Mouse (Mus musculus) midbrain, embryonic 10.5 days (tissue): ENCODE measurements around the gene Rasgrf2. TPM values are rescaled to one million over a fixed set of nuclear protein-coding genes. Genes with fewer than 3 reads are reported as not detected.
A peak's percentile ranks its signal among the peaks of the same experiment; 100 is the strongest.

Experiments
- DNase-seq: peaks from one replicate; pipeline ENCODE4 v3.0.0-alpha.2; 2017; ENCODE audit warnings: low spot score
- H3K27ac ChIP-seq: fragments of 300-500 bp; sonication (generic); replicated peaks from 2 replicates; pipeline ENCODE4 v1.5.1; 2016; ENCODE audit warnings: mild to moderate bottlenecking
- H3K27me3 ChIP-seq: fragments of 300-500 bp; sonication (generic); 2 replicates; pipeline ENCODE4 v1.6.1; 2016; ENCODE audit warnings: low read depth, mild to moderate bottlenecking; ENCODE audit not compliant: poor library complexity, severe bottlenecking
- H3K36me3 ChIP-seq: fragments of 300-500 bp; sonication (generic); 2 replicates; pipeline ENCODE4 v1.6.1; 2016; ENCODE audit warnings: mild to moderate bottlenecking, moderate library complexity
- H3K4me1 ChIP-seq: fragments of 300-500 bp; sonication (generic); 2 replicates; pipeline ENCODE4 v1.6.1; 2016
- H3K4me3 ChIP-seq: fragments of 300-500 bp; sonication (generic); 2 replicates; pipeline ENCODE4 v1.5.1; 2016; ENCODE audit warnings: mild to moderate bottlenecking, moderate library complexity
- H3K9me3 ChIP-seq: fragments of 300-500 bp; sonication (generic); replicated peaks from 2 replicates; pipeline ENCODE4 v1.6.1; 2016; ENCODE audit warnings: mild to moderate bottlenecking
- WGBS: fragments of 180-500 bp; shearing (Covaris S2); methylation state at CpG from one replicate; pipeline ENCODE4 v1.1.7; 2016; 5-methylcytosine and 5-hydroxymethylcytosine counted together
- polyA plus RNA-seq: library from polyadenylated mRNA; unstranded; fragments of >200 nt; fragmentation: Nextera tagmentation; extraction: Ambion mirVana; gene quantifications from 2 replicates; pipeline ENCODE4 v1.2.1, GENCODE M21; 2016

Rasgrf2 gene
- polyA plus RNA-seq, 1 experiment from 2014 or later: not detected

- no peaks in the 10 kb centered on the region for H3K4me1 ChIP-seq
- H3K27me3 ChIP-seq: no peaks in the 10 kb centered on the region
- H3K9me3 ChIP-seq: no peaks in the 10 kb centered on the region
- no peaks in the 10 kb centered on the region for H3K36me3 ChIP-seq
- no peak overlapping the region for H3K27ac ChIP-seq
- H3K4me3 ChIP-seq: no peak overlapping the region
- 88% methylated on average over 5 of the region's 5 CpGs for WGBS
- DNase-seq: no peak
These were observed 246.6 kb downstream of the Rasgrf2 start for GRCm38 (mm10) chr13:91884714-91885386.

- Histone ChIP-seq H3K4me3 (no peak overlapping the region), H3K9me3 (no peaks in the 10 kb centered on the region), H3K27ac (no peak overlapping the region), H3K4me1 (no peaks in the 10 kb centered on the region), H3K36me3 (no peaks in the 10 kb centered on the region), H3K27me3 (no peaks in the 10 kb centered on the region)
- WGBS: 62% methylated on average over 9 of the region's 9 CpGs
- peak; percentile 52 for DNase-seq
These were observed 249.5 kb downstream of the Rasgrf2 start for GRCm38 (mm10) chr13:91881837-91882480.

- Histone ChIP-seq H3K9me3 (no peaks in the 10 kb centered on the region), H3K27me3 (no peaks in the 10 kb centered on the region), H3K4me1 (no peaks in the 10 kb centered on the region), H3K36me3 (no peaks in the 10 kb centered on the region), H3K27ac (no peak overlapping the region), H3K4me3 (no peak overlapping the region)
- no peak for DNase-seq
- WGBS: 90% methylated on average over 4 of the region's 4 CpGs
These were observed 251.2 kb downstream of the Rasgrf2 start for GRCm38 (mm10) chr13:91880256-91880655.

- 87% methylated on average over 3 of the region's 3 CpGs for WGBS
- H3K4me1 ChIP-seq: no peaks in the 10 kb centered on the region
- no peak overlapping the region for H3K4me3 ChIP-seq
- H3K36me3 ChIP-seq: no peaks in the 10 kb centered on the region
- no peaks in the 10 kb centered on the region for H3K27me3 ChIP-seq
- H3K9me3 ChIP-seq: no peaks in the 10 kb centered on the region
- no peak for DNase-seq
- no peak overlapping the region for H3K27ac ChIP-seq
These were observed 253.5 kb downstream of the Rasgrf2 start for GRCm38 (mm10) chr13:91877996-91878395.

GRCm38 (mm10) chr13:91877350-91877749 lies 254.1 kb downstream of the Rasgrf2 start:
- no peak overlapping the region for H3K27ac ChIP-seq
- no peak for DNase-seq
- H3K27me3 ChIP-seq: no peaks in the 10 kb centered on the region
- no peaks in the 10 kb centered on the region for H3K9me3 ChIP-seq
- H3K36me3 ChIP-seq: no peaks in the 10 kb centered on the region
- 87% methylated on average over 10 of the region's 10 CpGs for WGBS
- H3K4me1 ChIP-seq: no peaks in the 10 kb centered on the region
- no peak overlapping the region for H3K4me3 ChIP-seq

GRCm38 (mm10) chr13:91876741-91877349 lies 254.6 kb downstream of the Rasgrf2 start, which contains the start of gene Ckmt2:
Gene Ckmt2 (minus strand): TSS chr13:91876885.
- 80% methylated on average over 5 of the region's 5 CpGs for WGBS
- Histone ChIP-seq H3K36me3 (no peaks in the 10 kb centered on the region), H3K4me1 (no peaks in the 10 kb centered on the region), H3K27ac (no peak within 1 kb of the TSS), H3K9me3 (no peaks in the 10 kb centered on the region), H3K4me3 (no peak within 1 kb of the TSS), H3K27me3 (no peaks in the 10 kb centered on the region)
- DNase-seq: no peak

- Histone ChIP-seq H3K36me3 (no peaks in the 10 kb centered on the region), H3K4me1 (no peaks in the 10 kb centered on the region), H3K27ac (no peak overlapping the region), H3K4me3 (no peak overlapping the region), H3K27me3 (no peaks in the 10 kb centered on the region), H3K9me3 (no peaks in the 10 kb centered on the region)
- no peak for DNase-seq
- WGBS: 76% methylated on average over 2 of the region's 2 CpGs
These were observed 255.9 kb downstream of the Rasgrf2 start for GRCm38 (mm10) chr13:91875581-91875980.

GRCm38 (mm10) chr13:91874565-91874964 lies 256.9 kb downstream of the Rasgrf2 start:
- 90% methylated on average over 7 of the region's 7 CpGs for WGBS

GRCm38 (mm10) chr13:91873734-91874329 lies 257.6 kb downstream of the Rasgrf2 start:
- 82% methylated on average over 7 of the region's 7 CpGs for WGBS
- Histone ChIP-seq H3K4me1 (no peaks in the 10 kb centered on the region), H3K27me3 (no peaks in the 10 kb centered on the region), H3K4me3 (no peak overlapping the region), H3K27ac (no peak overlapping the region), H3K9me3 (no peaks in the 10 kb centered on the region), H3K36me3 (no peaks in the 10 kb centered on the region)
- no peak for DNase-seq

More at GRCm38 (mm10) chr13:91874565-91874964, 256.9 kb downstream of the Rasgrf2 start:
- no peak overlapping the region for H3K4me3 ChIP-seq
- no peak overlapping the region for H3K27ac ChIP-seq
- H3K36me3 ChIP-seq: no peaks in the 10 kb centered on the region
- no peaks in the 10 kb centered on the region for H3K27me3 ChIP-seq
- no peak for DNase-seq
- no peaks in the 10 kb centered on the region for H3K9me3 ChIP-seq
- no peaks in the 10 kb centered on the region for H3K4me1 ChIP-seq

- no peaks in the 10 kb centered on the region for H3K4me1 ChIP-seq
- DNase-seq: no peak
- H3K4me3 ChIP-seq: no peak overlapping the region
- WGBS: 81% methylated on average over 1 of the region's 1 CpGs
- H3K9me3 ChIP-seq: no peaks in the 10 kb centered on the region
- H3K27ac ChIP-seq: no peak overlapping the region
- H3K27me3 ChIP-seq: no peaks in the 10 kb centered on the region
- no peaks in the 10 kb centered on the region for H3K36me3 ChIP-seq
These were observed 262.9 kb downstream of the Rasgrf2 start for GRCm38 (mm10) chr13:91868577-91868976.

GRCm38 (mm10) chr13:91858835-91859234 lies 272.6 kb downstream of the Rasgrf2 start:
- peaks cover 4% of the 10 kb centered on the region; the same call in 1 of the 2 replicates for H3K4me1 ChIP-seq
- H3K27ac ChIP-seq: no peak overlapping the region
- no peaks in the 10 kb centered on the region for H3K36me3 ChIP-seq
- 81% methylated on average over 7 of the region's 7 CpGs for WGBS
- H3K27me3 ChIP-seq: no peaks in the 10 kb centered on the region
- no peaks in the 10 kb centered on the region for H3K9me3 ChIP-seq
- no peak overlapping the region for H3K4me3 ChIP-seq
- no peak for DNase-seq

GRCm38 (mm10) chr13:91857427-91857826 lies 274.0 kb downstream of the Rasgrf2 start:
- no peak for DNase-seq
- Histone ChIP-seq H3K4me1 (peaks cover 4% of the 10 kb centered on the region; the same call in 1 of the 2 replicates), H3K27ac (no peak overlapping the region), H3K4me3 (no peak overlapping the region), H3K9me3 (no peaks in the 10 kb centered on the region), H3K36me3 (no peaks in the 10 kb centered on the region), H3K27me3 (no peaks in the 10 kb centered on the region)
- WGBS: 70% methylated on average over 8 of the region's 8 CpGs
